Mouse (Mus musculus): ENCODE measurements around the gene Xkr7. TPM values are rescaled to one million over a fixed set of nuclear protein-coding genes. Genes with fewer than 3 reads are reported as not detected.

Gene Xkr7
- polyA plus RNA-seq, 1 experiment from 2014 or later: not detected

DNA sequence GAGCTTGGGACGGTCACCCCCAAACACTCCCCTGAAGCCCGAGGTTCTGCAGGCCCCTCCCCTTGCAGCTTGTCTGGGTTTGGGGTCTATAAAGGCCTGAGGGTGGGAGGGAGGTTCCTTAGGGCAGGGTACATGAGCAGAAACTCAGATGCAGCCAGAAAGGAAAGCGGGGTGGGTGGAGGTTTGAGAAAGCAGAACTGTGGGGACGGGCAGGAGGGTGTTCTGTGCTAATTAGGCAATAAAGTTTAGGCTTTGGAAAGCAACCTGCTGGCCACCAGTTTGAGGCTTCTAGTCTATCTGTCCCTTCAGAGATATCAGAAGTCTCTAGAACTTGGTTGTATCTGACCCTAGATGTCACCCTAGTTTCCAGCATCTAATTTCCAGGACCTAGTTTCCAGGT lies 26.7 kb downstream of the Xkr7 start:
- WGBS: 67% methylated on average over 4 of the region's 4 CpGs
- Histone ChIP-seq H3K4me3 (ENCODE audit: low read length) (no peak overlapping the region), H3K27me3 (ENCODE audit: control insufficient read depth, insufficient read depth, low read length) (peaks cover 17% of the 10 kb centered on the region), H3K9me3 (replicated peaks; ENCODE audit: control insufficient read depth, low read length) (no peaks in the 10 kb centered on the region), H3K9ac (ENCODE audit: low read length) (no peak overlapping the region), H3K36me3 (ENCODE audit: control insufficient read depth, insufficient read depth) (no peaks in the 10 kb centered on the region), H3K4me1 (ENCODE audit: control insufficient read depth, insufficient read depth, low read length) (no peaks in the 10 kb centered on the region), H3K4me2 (ENCODE audit: low read depth, low read length) (no peak overlapping the region), H3K27ac (ENCODE audit: low read length) (no peak overlapping the region)
- ATAC-seq (replicated peaks; ENCODE audit: extremely low read depth, insufficient read depth, low FRiP score): no peak

DNA sequence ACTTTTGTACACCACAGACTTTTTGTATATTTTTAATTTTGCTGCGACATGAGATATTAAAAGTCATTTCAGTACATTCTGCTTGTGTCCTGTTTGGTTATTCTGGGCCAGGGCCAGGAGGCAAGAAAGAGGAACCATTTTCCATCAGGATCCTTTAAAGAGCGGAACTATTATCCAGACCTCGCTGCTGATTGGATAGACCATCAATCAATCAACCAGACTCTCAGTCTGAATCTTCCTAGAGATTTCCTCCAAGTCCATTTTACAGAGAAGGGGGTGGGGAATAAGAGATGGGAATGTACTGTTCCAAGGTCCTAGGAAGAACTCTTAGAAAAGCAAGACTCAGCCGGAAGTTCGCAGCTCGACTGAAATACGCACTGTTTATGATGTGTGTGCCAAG lies 28.6 kb downstream of the Xkr7 start:
- H3K27ac ChIP-seq (ENCODE audit: low read length): no peak overlapping the region
- WGBS: 81% methylated on average over 7 of the region's 7 CpGs
- H3K36me3 ChIP-seq (ENCODE audit: control insufficient read depth, insufficient read depth): no peaks in the 10 kb centered on the region
- no peak overlapping the region for H3K4me2 ChIP-seq (ENCODE audit: low read depth, low read length)
- no peaks in the 10 kb centered on the region for H3K4me1 ChIP-seq (ENCODE audit: control insufficient read depth, insufficient read depth, low read length)
- H3K9ac ChIP-seq (ENCODE audit: low read length): no peak overlapping the region
- H3K27me3 ChIP-seq (ENCODE audit: control insufficient read depth, insufficient read depth, low read length): peaks cover 4% of the 10 kb centered on the region; the same call in 1 of the 2 replicates
- no peaks in the 10 kb centered on the region for H3K9me3 ChIP-seq (replicated peaks; ENCODE audit: control insufficient read depth, low read length)
- ATAC-seq (replicated peaks; ENCODE audit: extremely low read depth, insufficient read depth, low FRiP score): no peak
- no peak overlapping the region for H3K4me3 ChIP-seq (ENCODE audit: low read length)

DNA sequence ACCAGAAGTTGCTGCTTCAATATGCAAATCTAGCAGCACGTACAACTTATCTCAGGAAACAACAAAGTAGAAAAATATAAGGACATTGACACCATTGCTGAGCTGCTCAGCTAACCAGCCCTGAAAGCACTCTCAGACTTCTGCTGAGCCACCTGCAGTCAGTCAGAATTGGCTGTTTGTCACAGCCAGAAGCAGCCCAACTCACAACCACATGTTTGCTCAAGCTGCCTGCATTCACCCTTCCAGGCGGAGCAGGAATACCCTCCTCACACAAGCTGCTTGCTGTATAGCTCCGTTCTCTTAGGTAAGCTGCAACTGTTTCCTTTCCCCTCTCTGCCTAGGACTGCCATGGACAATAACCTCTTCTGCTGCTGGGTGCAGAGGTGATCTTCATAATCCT lies 31.7 kb downstream of the Xkr7 start:
- WGBS: 47% methylated on average over 3 of the region's 3 CpGs
- no peak overlapping the region for H3K9ac ChIP-seq (ENCODE audit: low read length)
- no peak overlapping the region for H3K4me3 ChIP-seq (ENCODE audit: low read length)
- peaks cover 12% of the 10 kb centered on the region for H3K27me3 ChIP-seq (ENCODE audit: control insufficient read depth, insufficient read depth, low read length)
- no peak overlapping the region for H3K4me2 ChIP-seq (ENCODE audit: low read depth, low read length)
- H3K4me1 ChIP-seq (ENCODE audit: control insufficient read depth, insufficient read depth, low read length): no peaks in the 10 kb centered on the region
- no peaks in the 10 kb centered on the region for H3K9me3 ChIP-seq (replicated peaks; ENCODE audit: control insufficient read depth, low read length)
- no peak for ATAC-seq (replicated peaks; ENCODE audit: extremely low read depth, insufficient read depth, low FRiP score)
- H3K27ac ChIP-seq (ENCODE audit: low read length): no peak overlapping the region
- no peaks in the 10 kb centered on the region for H3K36me3 ChIP-seq (ENCODE audit: control insufficient read depth, insufficient read depth)

DNA sequence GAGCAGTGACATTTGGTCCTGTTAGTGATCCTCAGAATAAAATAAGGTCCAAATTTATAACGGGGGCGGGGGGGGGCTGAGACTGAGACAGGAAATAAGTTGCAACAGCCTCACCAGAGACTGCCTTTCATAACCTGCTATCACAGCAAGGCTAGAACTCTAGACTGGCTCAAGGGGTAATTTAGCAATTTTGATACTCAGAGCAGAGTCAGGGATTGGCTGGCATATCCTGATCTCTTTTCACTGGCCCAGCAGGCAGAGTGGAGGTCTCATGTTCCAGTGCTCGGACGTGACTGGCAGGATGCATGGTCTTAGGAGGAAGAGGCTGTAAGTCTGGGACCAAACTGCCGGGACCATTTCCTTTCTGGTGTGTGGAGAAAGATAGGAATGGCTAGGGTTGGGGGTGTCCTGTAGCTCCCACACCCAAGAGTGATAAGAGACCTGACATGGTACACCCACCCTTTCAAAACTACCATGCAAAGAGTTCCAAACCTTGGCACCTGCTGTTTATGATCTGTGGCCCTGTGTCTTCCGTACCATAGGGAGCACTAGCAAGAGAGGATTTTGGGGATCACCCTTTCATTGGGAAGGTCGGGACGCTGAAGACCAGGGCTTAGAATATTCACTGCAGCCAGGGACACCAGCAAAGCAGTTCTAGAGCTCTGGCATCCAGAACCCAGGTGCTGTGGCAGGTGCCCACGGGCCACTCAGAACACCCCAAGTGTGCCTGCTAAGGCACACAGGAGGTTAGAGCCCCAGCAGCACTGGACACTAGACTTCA lies 32.7 kb downstream of the Xkr7 start:
- H3K27me3 ChIP-seq (ENCODE audit: control insufficient read depth, insufficient read depth, low read length): peaks cover 18% of the 10 kb centered on the region
- no peak for ATAC-seq (replicated peaks; ENCODE audit: extremely low read depth, insufficient read depth, low FRiP score)
- H3K9me3 ChIP-seq (replicated peaks; ENCODE audit: control insufficient read depth, low read length): no peaks in the 10 kb centered on the region
- H3K4me2 ChIP-seq (ENCODE audit: low read depth, low read length): 0 out of 2 replicates have a peak overlapping the region, but pooled peaks have one; percentile 29
- H3K27ac ChIP-seq (ENCODE audit: low read length): peak overlapping the region; percentile 23; the same call in 1 of the 2 replicates
- no peaks in the 10 kb centered on the region for H3K4me1 ChIP-seq (ENCODE audit: control insufficient read depth, insufficient read depth, low read length)
- no peak overlapping the region for H3K4me3 ChIP-seq (ENCODE audit: low read length)
- H3K36me3 ChIP-seq (ENCODE audit: control insufficient read depth, insufficient read depth): no peaks in the 10 kb centered on the region
- 57% methylated on average over 9 of the region's 9 CpGs for WGBS
- H3K9ac ChIP-seq (ENCODE audit: low read length): no peak overlapping the region

DNA sequence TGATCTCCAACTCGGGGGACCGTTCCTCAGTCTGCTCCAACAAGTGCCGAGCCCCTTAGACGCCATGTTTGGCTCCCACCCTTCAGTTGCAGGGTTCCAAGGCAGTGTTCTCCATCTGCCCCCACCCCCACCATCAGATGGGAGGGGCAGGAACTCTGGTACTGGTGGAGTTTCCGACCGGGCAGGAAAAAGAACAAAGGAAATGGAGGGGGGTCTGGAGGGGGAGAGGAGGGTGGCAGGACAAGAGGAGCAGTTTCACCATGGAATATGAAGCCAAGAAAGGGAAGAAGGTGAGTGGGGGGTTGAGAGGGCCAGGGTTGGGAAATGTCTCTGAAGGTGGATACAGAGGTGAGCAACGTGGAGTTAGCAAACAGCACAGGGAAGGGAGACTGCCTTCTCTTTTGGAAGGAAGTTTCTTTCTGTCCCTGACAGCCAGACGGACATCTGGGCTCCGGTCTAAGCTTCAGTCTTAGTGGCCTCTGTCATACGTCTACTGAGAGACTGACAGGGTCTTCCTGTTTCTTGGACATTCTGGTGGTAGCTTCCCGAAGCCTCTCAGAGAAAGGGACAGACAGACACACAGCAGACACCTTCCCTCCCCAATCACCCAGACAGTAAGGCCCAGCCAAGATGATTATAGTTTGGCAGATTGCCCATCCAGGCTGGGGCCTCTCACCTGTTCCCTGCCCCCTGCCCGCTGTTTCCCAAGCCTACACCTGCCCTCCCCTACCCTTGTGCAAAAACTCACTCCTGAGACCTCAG lies 34.3 kb downstream of the Xkr7 start, which contains the start of gene Ccm2l:
TSS of gene Ccm2l (plus strand) at position 209 of the 762 bp plus-strand sequence.
- 42% methylated on average over 12 of the region's 12 CpGs for WGBS
- Histone ChIP-seq H3K4me2 (ENCODE audit: low read depth, low read length) (peak within 1 kb of the TSS; percentile 39), H3K4me3 (ENCODE audit: low read length) (peak within 1 kb of the TSS; percentile 42), H3K9ac (ENCODE audit: low read length) (peak within 1 kb of the TSS; percentile 53), H3K4me1 (ENCODE audit: control insufficient read depth, insufficient read depth, low read length) (no peaks in the 10 kb centered on the region), H3K27ac (ENCODE audit: low read length) (peak within 1 kb of the TSS; percentile 78), H3K9me3 (replicated peaks; ENCODE audit: control insufficient read depth, low read length) (no peaks in the 10 kb centered on the region), H3K36me3 (ENCODE audit: control insufficient read depth, insufficient read depth) (no peaks in the 10 kb centered on the region), H3K27me3 (ENCODE audit: control insufficient read depth, insufficient read depth, low read length) (peaks cover 32% of the 10 kb centered on the region)
- peak; percentile 71; the same call in 1 of the 2 replicates for ATAC-seq (replicated peaks; ENCODE audit: extremely low read depth, insufficient read depth, low FRiP score)

DNA sequence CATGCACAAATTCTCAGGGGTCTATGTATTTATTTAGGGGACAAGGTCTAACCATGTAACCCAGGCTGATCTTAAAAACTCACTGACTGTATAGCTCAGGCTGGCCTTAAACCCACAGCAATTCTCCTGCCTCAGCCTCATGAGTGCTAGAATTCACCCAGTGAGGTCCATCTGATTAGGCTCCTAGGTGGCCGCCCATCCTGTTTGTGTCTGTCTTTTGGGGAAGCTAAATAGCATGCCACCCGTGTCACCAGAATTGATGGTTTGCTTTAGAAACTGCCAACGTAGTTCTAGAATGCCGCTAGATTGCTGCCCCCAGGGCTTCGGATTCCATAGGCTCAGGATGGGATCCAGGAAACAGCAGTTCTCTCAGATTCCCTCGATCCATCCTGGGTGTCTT lies 35.3 kb downstream of the Xkr7 start:
- Histone ChIP-seq H3K9ac (ENCODE audit: low read length) (no peak overlapping the region), H3K4me2 (ENCODE audit: low read depth, low read length) (peak overlapping the region; percentile 39), H3K4me3 (ENCODE audit: low read length) (peak overlapping the region; percentile 42), H3K36me3 (ENCODE audit: control insufficient read depth, insufficient read depth) (no peaks in the 10 kb centered on the region), H3K9me3 (replicated peaks; ENCODE audit: control insufficient read depth, low read length) (no peaks in the 10 kb centered on the region), H3K4me1 (ENCODE audit: control insufficient read depth, insufficient read depth, low read length) (peaks cover 3% of the 10 kb centered on the region; the same call in 1 of the 2 replicates), H3K27ac (ENCODE audit: low read length) (no peak overlapping the region), H3K27me3 (ENCODE audit: control insufficient read depth, insufficient read depth, low read length) (peaks cover 37% of the 10 kb centered on the region)
- no peak for ATAC-seq (replicated peaks; ENCODE audit: extremely low read depth, insufficient read depth, low FRiP score)
- 47% methylated on average over 6 of the region's 6 CpGs for WGBS

DNA sequence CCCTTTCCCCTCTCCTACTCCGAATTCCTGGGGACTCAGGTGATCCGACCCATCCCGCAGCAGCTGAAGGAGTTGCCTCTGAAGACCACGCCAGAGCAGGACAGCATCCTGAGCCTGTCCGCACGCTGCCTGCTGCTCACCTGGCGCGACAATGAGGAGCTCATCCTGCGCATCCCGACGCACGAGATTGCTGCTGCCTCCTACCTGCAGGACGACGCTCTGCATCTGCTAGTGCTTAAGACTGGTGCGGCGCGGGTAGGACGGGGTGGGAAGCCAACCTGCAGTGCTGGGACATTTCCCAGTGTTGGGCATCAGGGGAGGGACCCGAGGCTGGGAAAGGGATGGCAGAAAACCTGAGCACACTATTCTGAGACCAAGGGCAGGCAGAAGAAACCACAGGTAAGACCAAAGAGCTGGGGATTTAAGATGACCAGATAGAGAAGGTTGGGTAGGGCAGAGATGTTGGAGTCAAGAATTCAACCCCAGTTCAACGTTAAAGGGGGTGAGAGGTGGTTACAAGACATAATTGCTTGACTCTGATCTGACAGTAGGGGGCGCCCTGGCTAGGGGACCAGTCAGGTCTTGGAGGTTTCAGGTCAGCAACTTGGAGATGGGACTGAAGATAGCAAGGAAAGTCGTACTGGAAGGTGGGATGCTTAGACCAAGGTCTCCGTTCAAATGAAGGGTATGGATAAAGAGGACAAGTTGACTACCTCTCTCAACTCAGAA lies 39.3 kb downstream of the Xkr7 start:
- H3K27ac ChIP-seq (ENCODE audit: low read length): no peak overlapping the region
- no peak overlapping the region for H3K4me3 ChIP-seq (ENCODE audit: low read length)
- no peaks in the 10 kb centered on the region for H3K36me3 ChIP-seq (ENCODE audit: control insufficient read depth, insufficient read depth)
- H3K4me2 ChIP-seq (ENCODE audit: low read depth, low read length): no peak overlapping the region
- H3K4me1 ChIP-seq (ENCODE audit: control insufficient read depth, insufficient read depth, low read length): peaks cover 3% of the 10 kb centered on the region; the same call in 1 of the 2 replicates
- 24% methylated on average over 23 of the region's 23 CpGs for WGBS
- ATAC-seq (replicated peaks; ENCODE audit: extremely low read depth, insufficient read depth, low FRiP score): no peak
- no peak overlapping the region for H3K9ac ChIP-seq (ENCODE audit: low read length)
- peaks cover 55% of the 10 kb centered on the region for H3K27me3 ChIP-seq (ENCODE audit: control insufficient read depth, insufficient read depth, low read length)
- no peaks in the 10 kb centered on the region for H3K9me3 ChIP-seq (replicated peaks; ENCODE audit: control insufficient read depth, low read length)

DNA sequence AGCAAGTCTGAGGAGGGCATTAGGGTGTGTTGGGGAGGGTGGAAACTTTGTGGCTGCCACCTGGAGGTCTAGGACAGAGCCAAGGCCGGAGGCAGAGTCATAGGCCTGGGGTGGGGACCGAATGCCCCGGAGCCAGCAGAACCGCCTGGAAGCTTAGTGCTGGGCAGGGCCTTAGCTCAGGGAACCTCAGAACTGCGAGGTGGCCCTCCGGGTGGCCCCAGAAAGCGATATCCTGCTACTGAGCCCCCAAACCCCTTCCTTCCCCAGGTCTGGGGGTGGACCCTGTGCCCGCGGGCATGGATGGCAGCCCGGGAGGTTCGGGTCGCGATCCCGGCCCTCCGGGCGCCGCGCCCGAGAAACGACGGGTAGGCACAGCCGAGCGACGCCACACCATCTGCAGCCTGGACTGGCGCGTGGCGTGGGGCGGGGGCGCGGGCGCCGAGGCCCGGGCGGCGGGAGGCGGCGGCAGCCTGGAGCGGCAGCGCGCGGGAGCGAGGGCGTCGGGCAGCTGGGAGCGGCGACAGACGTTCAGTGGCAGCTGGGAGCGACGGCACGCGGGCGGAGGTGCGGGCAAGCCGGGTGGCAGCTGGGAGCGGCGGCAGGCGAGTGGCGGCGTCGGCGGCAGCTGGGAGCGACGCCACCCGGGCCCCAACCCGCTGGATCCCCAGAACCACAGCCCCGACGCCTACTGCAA lies 40.0 kb downstream of the Xkr7 start:
- Histone ChIP-seq H3K27me3 (ENCODE audit: control insufficient read depth, insufficient read depth, low read length) (peaks cover 55% of the 10 kb centered on the region), H3K9ac (ENCODE audit: low read length) (peak overlapping the region; percentile 46; the same call in 1 of the 2 replicates), H3K27ac (ENCODE audit: low read length) (no peak overlapping the region), H3K4me1 (ENCODE audit: control insufficient read depth, insufficient read depth, low read length) (peaks cover 3% of the 10 kb centered on the region; the same call in 1 of the 2 replicates), H3K9me3 (replicated peaks; ENCODE audit: control insufficient read depth, low read length) (no peaks in the 10 kb centered on the region), H3K4me3 (ENCODE audit: low read length) (peak overlapping the region; percentile 39), H3K4me2 (ENCODE audit: low read depth, low read length) (peak overlapping the region; percentile 59), H3K36me3 (ENCODE audit: control insufficient read depth, insufficient read depth) (no peaks in the 10 kb centered on the region)
- WGBS: 16% methylated on average over 56 of the region's 67 CpGs
- ATAC-seq (replicated peaks; ENCODE audit: extremely low read depth, insufficient read depth, low FRiP score): no peak
